7 mouse cellular contexts compared by ENCODE assay signal in genomic region chr1:74030901-74031360, GRCm38 (mm10).
A peak's percentile ranks its signal among the peaks of the same experiment; 100 is the strongest.
DNase-seq lines count a peak whose midpoint lies in the region; ATAC-seq lines count a peak whose summit lies in the region.

No protein-coding gene starts in this region.

- peaks cover 96% of the 10 kb centered on the region for H3K4me1 ChIP-seq in embryonic facial prominence, embryonic 15.5 days
- H3K4me1 ChIP-seq in limb, embryonic 11.5 days (ENCODE audit: control insufficient read depth, insufficient read depth, low read length): peaks cover 87% of the 10 kb centered on the region
- H3K4me1 ChIP-seq in midbrain, embryonic 14.5 days (ENCODE audit: control insufficient read depth, insufficient read depth, low read length): 0 out of 2 replicates have a peak, but pooled peaks cover 2% of the 10 kb centered on the region

- ATAC-seq in embryonic facial prominence, embryonic 15.5 days (ENCODE audit: insufficient number of reproducible peaks, low FRiP score, low TSS enrichment, low read depth): peak; percentile 48
- peak; percentile 69 for ATAC-seq in limb, embryonic 11.5 days (ENCODE audit: insufficient number of reproducible peaks, low FRiP score, low TSS enrichment, low read depth)
- 0 out of 2 replicates have a peak, but pooled peaks have one; percentile 36 for ATAC-seq in midbrain, embryonic 14.5 days (ENCODE audit: low FRiP score, low TSS enrichment)
- no peak for ATAC-seq in activated CD4-positive, CD25-positive, alpha-beta regulatory T cell, adult 4 months

- H3K9ac ChIP-seq in embryonic facial prominence, embryonic 15.5 days: no peak overlapping the region
- peak overlapping the region; percentile 13 for H3K9ac ChIP-seq in limb, embryonic 11.5 days (ENCODE audit: low read length)
- no peak overlapping the region for H3K9ac ChIP-seq in midbrain, embryonic 14.5 days (replicated peaks; ENCODE audit: low read length)

- no peaks in the 10 kb centered on the region for H3K9me3 ChIP-seq in embryonic facial prominence, embryonic 15.5 days (replicated peaks)
- H3K9me3 ChIP-seq in limb, embryonic 11.5 days (ENCODE audit: control insufficient read depth, low read length): no peaks in the 10 kb centered on the region
- H3K9me3 ChIP-seq in midbrain, embryonic 14.5 days (ENCODE audit: control insufficient read depth, low read length): no peaks in the 10 kb centered on the region

- no peaks in the 10 kb centered on the region for H3K36me3 ChIP-seq in embryonic facial prominence, embryonic 15.5 days
- H3K36me3 ChIP-seq in limb, embryonic 11.5 days (ENCODE audit: control insufficient read depth, insufficient read depth, low read length): no peaks in the 10 kb centered on the region
- H3K36me3 ChIP-seq in midbrain, embryonic 14.5 days (ENCODE audit: control insufficient read depth, insufficient read depth, low read length): no peaks in the 10 kb centered on the region

- DNase-seq in adrenal gland, postnatal 14 days: peak; percentile 85
- DNase-seq in heart, postnatal 36 days: peak; percentile 80 to 84
- peak; percentile 82 for DNase-seq in limb, embryonic 11.5 days (ENCODE audit: low spot score)
- DNase-seq in midbrain, embryonic 14.5 days: peak; percentile 46
- no peak for DNase-seq in adipocyte (ENCODE audit: low spot score)

- H3K4me3 ChIP-seq in embryonic facial prominence, embryonic 15.5 days (replicated peaks): no peak overlapping the region
- no peak overlapping the region for H3K4me3 ChIP-seq in limb, embryonic 11.5 days (ENCODE audit: low read depth, low read length)
- H3K4me3 ChIP-seq in midbrain, embryonic 14.5 days (replicated peaks; ENCODE audit: low read depth, low read length): no peak overlapping the region

- 38% methylated on average over 3 of the region's 3 CpGs for WGBS in embryonic facial prominence, embryonic 15.5 days
- 0% methylated on average over 3 of the region's 3 CpGs for WGBS in limb, embryonic 11.5 days
- 38% methylated on average over 3 of the region's 3 CpGs for WGBS in midbrain, embryonic 14.5 days

- intact Hi-C loops in heart, postnatal 36 days (cut with DNase I): loop anchor here (1.0 to 2.0 kb wide), 2 partner anchors 31 to 44 kb away; no protein-coding TSS in a partner anchor

- H3K27me3 ChIP-seq in embryonic facial prominence, embryonic 15.5 days: no peaks in the 10 kb centered on the region
- no peaks in the 10 kb centered on the region for H3K27me3 ChIP-seq in limb, embryonic 11.5 days (ENCODE audit: control insufficient read depth, insufficient read depth, low read length)
- no peaks in the 10 kb centered on the region for H3K27me3 ChIP-seq in midbrain, embryonic 14.5 days (ENCODE audit: control insufficient read depth, insufficient read depth, low read length)

- peak overlapping the region; percentile 68 for H3K27ac ChIP-seq in embryonic facial prominence, embryonic 15.5 days (replicated peaks)
- peak overlapping the region; percentile 81 for H3K27ac ChIP-seq in limb, embryonic 11.5 days (replicated peaks; ENCODE audit: low read depth, low read length)
- 0 out of 2 replicates have a peak overlapping the region, but pooled peaks have one; percentile 17 for H3K27ac ChIP-seq in midbrain, embryonic 14.5 days (replicated peaks; ENCODE audit: low read depth, low read length)

- no peak overlapping the region for H3K4me2 ChIP-seq in embryonic facial prominence, embryonic 15.5 days (replicated peaks)
- peak overlapping the region; percentile 5 for H3K4me2 ChIP-seq in limb, embryonic 11.5 days (ENCODE audit: low read depth, severe bottlenecking)
- no peak overlapping the region for H3K4me2 ChIP-seq in midbrain, embryonic 14.5 days (ENCODE audit: low read length)

Comparison
In these comparisons a context has a peak if more than half of its experiments do, and no peak if none do; other contexts are left out.
1. H3K27ac ChIP-seq: peak in every context shown above with its lines; median percentile 81 in limb, embryonic 11.5 days; 68 in embryonic facial prominence, embryonic 15.5 days; 17 in midbrain, embryonic 14.5 days.